Mouse (Mus musculus) megakaryocyte, embryonic 14.5 days (primary cell): ENCODE data around the gene Emc3. TPM values are rescaled to one million over a fixed set of nuclear protein-coding genes. Genes with fewer than 3 reads are reported as not detected.

ENCODE experiments used
- H3K27me3 ChIP-seq: replicated peaks from 2 replicates; pipeline ENCODE3; 2012; ENCODE audit warnings: inconsistent platforms
- H3K36me3 ChIP-seq: replicated peaks from 2 replicates; pipeline ENCODE3; 2012; ENCODE audit warnings: low read length, inconsistent platforms, mixed read lengths
- H3K4me1 ChIP-seq: 2 replicates; pipeline ENCODE4 v1.6.1; 2012; ENCODE audit warnings: inconsistent platforms
- H3K4me3 ChIP-seq: replicated peaks from 2 replicates; pipeline ENCODE3; 2012; ENCODE audit warnings: moderate library complexity, mild to moderate bottlenecking, inconsistent platforms
- H3K9me3 ChIP-seq: 2 replicates; pipeline ENCODE4 v1.6.1; 2012; ENCODE audit warnings: inconsistent platforms
- FLI1 ChIP-seq: IDR thresholded peaks from 2 replicates; pipeline ENCODE4 v1.6.1; 2012; ENCODE audit warnings: low read length, inconsistent platforms, mixed read lengths
- GATA1 ChIP-seq: IDR thresholded peaks from 3 replicates; pipeline ENCODE4 v1.6.1; 2012; ENCODE audit warnings: mixed read lengths, low read length, inconsistent platforms, borderline replicate concordance
- polyA plus RNA-seq: library from polyadenylated mRNA; stranded (reverse); fragments of >175 nt; gene quantifications from 2 replicates; pipeline ENCODE4 v1.2.3, GENCODE M21; 2012; ENCODE audit warnings: low replicate concordance; ENCODE audit not compliant: insufficient read depth

Gene Emc3
- polyA plus RNA-seq, 1 experiment: 28.9 TPM

DNA sequence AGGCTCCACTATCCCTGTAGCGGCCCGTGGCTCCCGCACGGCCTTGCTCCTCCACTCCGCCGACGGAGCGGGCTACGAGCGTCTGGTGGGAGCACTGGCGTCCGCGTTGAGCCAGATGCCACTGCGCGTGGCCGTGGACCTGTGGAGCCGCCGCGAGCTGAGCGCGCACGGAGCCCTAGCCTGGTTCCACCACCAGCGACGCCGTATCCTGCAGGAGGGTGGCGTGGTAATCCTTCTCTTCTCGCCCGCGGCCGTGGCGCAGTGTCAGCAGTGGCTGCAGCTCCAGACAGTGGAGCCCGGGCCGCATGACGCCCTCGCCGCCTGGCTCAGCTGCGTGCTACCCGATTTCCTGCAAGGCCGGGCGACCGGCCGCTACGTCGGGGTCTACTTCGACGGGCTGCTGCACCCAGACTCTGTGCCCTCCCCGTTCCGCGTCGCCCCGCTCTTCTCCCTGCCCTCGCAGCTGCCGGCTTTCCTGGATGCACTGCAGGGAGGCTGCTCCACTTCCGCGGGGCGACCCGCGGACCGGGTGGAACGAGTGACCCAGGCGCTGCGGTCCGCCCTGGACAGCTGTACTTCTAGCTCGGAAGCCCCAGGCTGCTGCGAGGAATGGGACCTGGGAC, 48.9 kb downstream of the Emc3 start:
- Histone ChIP-seq H3K36me3 (peaks cover 27% of the 10 kb centered on the region), H3K4me3 (peak overlapping the region; percentile 98), H3K9me3 (no peaks in the 10 kb centered on the region), H3K4me1 (peaks cover 69% of the 10 kb centered on the region), H3K27me3 (peaks cover 20% of the 10 kb centered on the region)
- no peak for TF ChIP-seq GATA1
- no peak for TF ChIP-seq FLI1

DNA sequence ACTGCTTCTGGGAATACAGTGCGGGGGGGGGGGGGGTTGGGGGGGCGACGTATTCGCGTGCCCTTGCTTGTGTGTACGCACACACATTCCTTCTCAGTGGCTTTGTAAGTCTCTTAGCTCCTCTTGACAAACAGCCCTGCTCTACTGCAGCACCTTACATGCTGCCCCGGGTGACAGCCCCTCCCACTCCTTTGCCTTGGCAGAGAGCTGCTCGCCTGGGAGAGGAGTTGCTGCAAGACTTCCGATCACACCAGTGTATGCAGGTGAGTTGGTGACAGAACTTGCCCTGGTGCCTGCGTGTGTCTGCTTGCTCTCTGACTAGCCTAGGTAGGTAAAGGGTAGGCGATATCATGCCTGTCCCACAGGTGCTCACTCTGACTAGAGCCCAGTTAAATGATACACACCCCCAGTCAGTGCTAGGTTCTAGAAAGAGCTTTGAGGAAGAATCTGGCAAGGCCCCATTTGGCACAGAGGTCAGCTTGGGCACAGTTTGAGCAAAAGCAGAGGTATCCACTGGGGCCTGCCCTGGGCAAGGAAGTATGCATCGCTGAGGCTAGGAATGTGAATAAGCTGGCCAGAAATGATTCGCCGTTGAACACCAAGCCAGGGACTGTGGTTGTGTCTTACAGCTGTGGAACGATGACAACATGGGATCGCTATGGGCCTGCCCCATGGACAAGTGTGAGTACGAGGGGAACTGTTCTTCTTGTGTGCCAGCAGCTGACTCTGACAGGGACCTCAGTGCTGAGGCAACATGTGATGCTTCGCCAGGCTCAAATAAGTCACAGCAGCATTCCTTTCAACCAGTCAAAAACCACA, 50.7 kb downstream of the Emc3 start:
- no peak for TF ChIP-seq FLI1
- TF ChIP-seq GATA1: no peak
- Histone ChIP-seq H3K9me3 (no peaks in the 10 kb centered on the region), H3K27me3 (peaks cover 34% of the 10 kb centered on the region), H3K4me3 (peak overlapping the region; percentile 46), H3K36me3 (peaks cover 11% of the 10 kb centered on the region), H3K4me1 (peaks cover 61% of the 10 kb centered on the region)

DNA sequence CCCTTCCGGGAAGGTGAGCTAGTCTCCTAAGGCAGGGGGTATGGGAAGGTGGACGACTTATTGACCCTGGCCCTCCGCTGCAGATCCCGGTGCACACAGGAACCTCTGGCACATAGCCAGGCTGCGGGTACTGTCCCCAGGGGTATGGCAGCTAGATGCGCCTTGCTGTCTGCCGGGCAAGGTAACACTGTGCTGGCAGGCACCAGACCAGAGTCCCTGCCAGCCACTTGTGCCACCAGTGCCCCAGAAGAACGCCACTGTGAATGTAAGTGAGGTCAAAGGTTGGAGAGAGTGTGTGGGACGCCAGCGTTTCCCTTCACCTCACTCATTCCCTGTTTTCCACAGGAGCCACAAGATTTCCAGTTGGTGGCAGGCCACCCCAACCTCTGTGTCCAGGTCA, 52.5 kb downstream of the Emc3 start:
- Histone ChIP-seq H3K36me3 (no peaks in the 10 kb centered on the region), H3K9me3 (no peaks in the 10 kb centered on the region), H3K4me1 (peaks cover 43% of the 10 kb centered on the region), H3K4me3 (no peak overlapping the region), H3K27me3 (peaks cover 48% of the 10 kb centered on the region)
- TF ChIP-seq GATA1: no peak
- TF ChIP-seq FLI1: no peak

DNA sequence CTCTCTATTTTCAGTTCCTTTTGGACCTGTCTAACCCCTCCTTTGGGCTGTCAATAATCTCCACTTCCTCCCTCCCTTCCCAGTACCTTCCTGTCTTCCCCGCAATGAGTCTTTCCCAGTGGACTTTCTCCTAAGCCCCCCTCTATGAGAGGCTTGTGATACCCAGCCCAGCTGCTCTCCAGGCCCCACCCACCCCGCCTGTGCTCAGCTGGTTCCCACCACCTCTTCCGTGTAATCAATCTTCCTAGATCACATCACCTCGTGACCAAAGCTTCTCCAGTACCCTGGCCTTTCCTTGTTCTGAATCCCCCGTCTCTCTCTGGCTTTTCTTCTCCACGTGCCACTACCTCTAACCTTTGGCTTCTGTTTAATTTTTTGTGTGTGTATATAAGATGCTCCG, 54.1 kb downstream of the Emc3 start:
- TF ChIP-seq GATA1 (no peak), FLI1 (no peak)
- H3K4me1 ChIP-seq: peaks cover 35% of the 10 kb centered on the region
- H3K9me3 ChIP-seq: no peaks in the 10 kb centered on the region
- H3K4me3 ChIP-seq: no peak overlapping the region
- peaks cover 55% of the 10 kb centered on the region for H3K27me3 ChIP-seq
- no peaks in the 10 kb centered on the region for H3K36me3 ChIP-seq

DNA sequence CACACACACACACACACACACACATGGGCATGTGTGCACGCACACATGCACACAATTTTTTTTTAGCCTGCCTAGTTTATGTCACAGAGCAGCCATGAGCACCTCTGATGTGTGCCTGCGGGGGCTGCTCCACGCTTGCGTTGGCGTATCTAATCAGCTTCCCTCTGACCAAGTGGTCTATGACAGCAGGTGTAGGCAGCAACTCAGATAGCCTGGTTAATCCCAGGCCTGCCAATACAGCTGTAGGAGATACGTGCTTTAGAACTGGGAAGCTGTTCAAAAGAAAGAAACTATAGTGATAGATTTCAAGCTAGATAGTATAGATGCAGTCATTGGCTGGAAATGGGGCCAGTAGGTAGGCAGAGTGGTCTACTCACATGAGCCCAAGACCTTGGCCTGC, 57.7 kb downstream of the Emc3 start:
- peaks cover 69% of the 10 kb centered on the region for H3K27me3 ChIP-seq

DNA sequence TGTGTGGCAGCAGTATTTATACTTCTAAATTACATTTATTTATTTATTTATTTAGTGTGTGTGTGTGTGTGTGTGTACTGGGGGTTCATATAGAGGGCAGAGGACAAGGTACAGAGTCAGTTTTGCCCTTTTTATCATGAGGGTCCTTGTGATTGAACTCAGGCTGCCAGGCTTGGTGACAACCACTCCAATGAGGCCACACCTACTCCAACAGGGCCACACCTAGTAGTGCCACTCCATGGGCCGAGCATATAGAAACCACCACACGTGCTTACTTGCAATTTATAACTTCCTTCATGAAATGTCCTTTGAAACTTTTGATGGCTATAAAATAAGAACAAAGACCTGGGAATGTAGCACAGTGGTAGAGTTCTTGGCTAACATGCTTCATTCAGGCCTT, 58.2 kb downstream of the Emc3 start:
- peaks cover 67% of the 10 kb centered on the region for H3K27me3 ChIP-seq
- H3K4me1 ChIP-seq: peaks cover 35% of the 10 kb centered on the region
- H3K4me3 ChIP-seq: no peak overlapping the region
- no peaks in the 10 kb centered on the region for H3K9me3 ChIP-seq
- no peak for TF ChIP-seq FLI1
- TF ChIP-seq GATA1: no peak
- H3K36me3 ChIP-seq: no peaks in the 10 kb centered on the region

More for the DNA sequence above, 57.7 kb downstream of the Emc3 start:
- Histone ChIP-seq H3K4me3 (no peak overlapping the region), H3K9me3 (no peaks in the 10 kb centered on the region), H3K36me3 (no peaks in the 10 kb centered on the region), H3K4me1 (peaks cover 32% of the 10 kb centered on the region)
- TF ChIP-seq GATA1 (no peak), FLI1 (no peak)

DNA sequence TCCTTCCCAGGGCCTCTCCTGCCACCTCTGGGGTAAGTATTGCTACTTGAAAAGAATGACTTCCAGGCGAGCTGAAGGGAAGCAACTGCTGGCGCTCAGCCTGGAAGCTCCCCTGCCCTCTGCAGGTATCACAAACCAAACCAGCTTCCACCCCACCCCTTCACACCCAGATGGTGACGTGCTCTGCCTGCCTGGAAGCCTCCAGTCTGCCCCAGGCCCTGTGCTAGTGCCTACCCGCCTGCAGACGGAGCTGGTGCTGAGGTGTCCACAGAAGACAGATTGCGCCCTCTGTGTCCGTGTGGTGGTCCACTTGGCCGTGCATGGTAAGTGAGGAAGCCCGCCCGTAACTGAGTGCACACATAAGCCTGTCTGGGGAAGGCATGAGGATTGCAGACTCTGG, 59.4 kb downstream of the Emc3 start:
- H3K9me3 ChIP-seq: no peaks in the 10 kb centered on the region
- peaks cover 67% of the 10 kb centered on the region for H3K27me3 ChIP-seq
- peaks cover 37% of the 10 kb centered on the region for H3K4me1 ChIP-seq
- no peaks in the 10 kb centered on the region for H3K36me3 ChIP-seq
- no peak overlapping the region for H3K4me3 ChIP-seq
- no peak for TF ChIP-seq FLI1
- no peak for TF ChIP-seq GATA1

DNA sequence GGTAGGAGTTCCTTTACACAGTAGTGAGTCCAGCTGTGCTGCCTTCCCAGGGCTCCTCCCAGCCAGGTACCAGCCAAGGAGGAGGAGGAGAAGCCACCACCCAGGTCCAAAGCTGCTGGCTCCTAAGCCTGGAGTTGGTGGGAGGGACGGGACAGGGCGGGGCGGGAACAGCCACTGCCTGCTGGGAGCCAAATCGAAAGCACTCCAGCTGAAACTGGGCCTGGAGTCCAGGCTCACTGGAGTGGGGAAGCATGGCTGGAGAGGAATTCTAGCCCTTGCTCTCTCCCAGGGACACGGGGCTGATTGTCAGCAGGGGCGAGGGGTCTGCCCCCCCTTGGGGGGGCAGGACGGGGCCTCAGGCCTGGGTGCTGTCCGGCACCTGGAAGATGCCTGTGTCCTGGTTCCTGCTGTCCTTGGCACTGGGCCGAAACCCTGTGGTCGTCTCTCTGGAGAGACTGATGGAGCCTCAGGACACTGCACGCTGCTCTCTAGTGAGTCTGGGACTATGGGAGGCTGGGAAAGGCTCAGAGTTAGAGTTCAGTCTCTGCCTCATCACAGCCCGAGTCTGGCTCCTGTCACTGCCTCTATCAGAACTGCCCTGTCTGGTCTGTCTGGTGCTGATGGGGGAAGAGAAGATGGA, 60.0 kb downstream of the Emc3 start, which contains the start of gene Il17rc:
Gene Il17rc (plus strand): TSS at position 131 of the 640 bp plus-strand sequence.
- no peaks in the 10 kb centered on the region for H3K9me3 ChIP-seq
- TF ChIP-seq FLI1 (no peak), GATA1 (no peak)
- no peaks in the 10 kb centered on the region for H3K36me3 ChIP-seq
- peaks cover 63% of the 10 kb centered on the region for H3K27me3 ChIP-seq
- no peak within 1 kb of the TSS for H3K4me3 ChIP-seq
- H3K4me1 ChIP-seq: peaks cover 31% of the 10 kb centered on the region

DNA sequence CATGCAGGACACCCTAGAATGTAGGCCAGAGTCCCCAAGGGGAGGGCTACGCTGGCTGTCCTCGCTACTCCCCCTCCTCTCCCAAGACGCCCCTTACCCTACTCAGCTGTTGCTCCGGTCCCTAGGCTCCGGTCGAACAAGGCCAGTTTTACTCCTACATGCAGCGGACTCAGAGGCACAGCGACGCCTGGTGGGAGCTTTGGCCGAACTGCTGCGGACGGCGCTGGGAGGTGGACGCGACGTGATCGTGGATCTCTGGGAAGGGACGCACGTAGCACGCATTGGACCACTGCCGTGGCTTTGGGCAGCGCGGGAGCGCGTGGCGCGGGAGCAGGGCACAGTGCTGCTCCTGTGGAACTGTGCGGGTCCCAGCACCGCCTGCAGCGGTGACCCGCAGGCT, 62.0 kb downstream of the Emc3 start:
- Histone ChIP-seq H3K9me3 (no peaks in the 10 kb centered on the region), H3K4me1 (peaks cover 36% of the 10 kb centered on the region), H3K4me3 (peak overlapping the region; percentile 92), H3K36me3 (no peaks in the 10 kb centered on the region), H3K27me3 (peaks cover 67% of the 10 kb centered on the region)
- TF ChIP-seq FLI1: no peak
- TF ChIP-seq GATA1: no peak

DNA sequence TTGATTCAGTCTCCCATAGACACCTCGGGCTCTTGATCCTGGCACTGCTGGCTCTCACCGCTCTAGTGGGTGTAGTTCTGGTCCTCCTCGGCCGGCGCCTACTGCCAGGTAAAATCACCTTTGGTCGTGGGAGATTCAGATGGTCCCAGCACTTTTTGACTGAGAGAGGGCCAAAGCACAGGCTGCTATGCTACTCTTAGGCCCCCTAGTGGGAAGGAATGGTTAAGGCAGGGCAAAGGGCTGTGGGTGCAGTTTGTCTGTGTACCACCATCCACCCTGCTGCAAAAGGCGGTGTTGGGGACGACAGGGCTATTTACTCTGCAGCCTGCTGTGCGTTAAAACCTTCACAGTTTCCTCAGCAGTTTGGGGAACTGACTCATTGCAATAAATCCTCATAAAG, 62.4 kb downstream of the Emc3 start:
- Histone ChIP-seq H3K36me3 (no peaks in the 10 kb centered on the region), H3K4me3 (peak overlapping the region; percentile 92), H3K4me1 (peaks cover 36% of the 10 kb centered on the region), H3K9me3 (no peaks in the 10 kb centered on the region), H3K27me3 (peaks cover 67% of the 10 kb centered on the region)
- TF ChIP-seq FLI1: no peak
- no peak for TF ChIP-seq GATA1
